In genomic region chr2:28535263-28535540, GRCm38 (mm10) we compare ENCODE assay signal across 8 mouse cellular contexts. TPM values are rescaled to one million over a fixed set of nuclear protein-coding genes. Genes with fewer than 3 reads are reported as not detected.
DNase-seq lines count a peak whose midpoint lies in the region; ATAC-seq and TF ChIP-seq lines count a peak whose summit lies in the region.

No protein-coding gene starts in this region.

- H3K36me3 ChIP-seq in forebrain, postnatal 0 days (ENCODE audit: insufficient read depth) = 0 out of 2 replicates have a peak, but pooled peaks cover under 1% of the 10 kb centered on the region
- no peaks in the 10 kb centered on the region for H3K36me3 ChIP-seq in liver, embryonic 15.5 days (replicated peaks)

- no peaks in the 10 kb centered on the region for H3K9me3 ChIP-seq in forebrain, postnatal 0 days (ENCODE audit: low read length)
- no peaks in the 10 kb centered on the region for H3K9me3 ChIP-seq in liver, embryonic 15.5 days (replicated peaks)

- 0 out of 2 replicates have a peak overlapping the region, but pooled peaks have one; percentile 3 for H3K27ac ChIP-seq in bone marrow macrophage, adult 2 months (ENCODE audit: insufficient read depth, low read depth, low read length)
- peak overlapping the region; percentile 77 for H3K27ac ChIP-seq in forebrain, postnatal 0 days (ENCODE audit: low read depth, low read length)
- H3K27ac ChIP-seq in liver, embryonic 15.5 days (replicated peaks) = 0 out of 2 replicates have a peak overlapping the region, but pooled peaks have one; percentile 14

- no peak for TF ChIP-seq CTCF in bone marrow macrophage, adult 2 months (IDR thresholded peaks at IDR 0.05; ENCODE audit: low read depth, low read length)
- no peak for TF ChIP-seq CTCF in forebrain, postnatal 0 days (IDR thresholded peaks at IDR 0.05; ENCODE audit: low read depth)

- no peak for TF ChIP-seq POLR2A in bone marrow macrophage, adult 2 months (IDR thresholded peaks at IDR 0.05; ENCODE audit: borderline replicate concordance, low read depth, low read length)

- H3K27me3 ChIP-seq in forebrain, postnatal 0 days (ENCODE audit: insufficient read depth, low read length) = no peaks in the 10 kb centered on the region
- H3K27me3 ChIP-seq in liver, embryonic 15.5 days = peaks cover 18% of the 10 kb centered on the region

- H3K9ac ChIP-seq in forebrain, postnatal 0 days = peak overlapping the region; percentile 68; the same call in 1 of the 2 replicates
- no peak overlapping the region for H3K9ac ChIP-seq in liver, embryonic 15.5 days

- WGBS in forebrain, postnatal 0 days = 24% methylated on average over 4 of the region's 4 CpGs
- WGBS in liver, embryonic 15.5 days (ENCODE audit: insufficient replicate concordance) = 67% methylated on average over 4 of the region's 4 CpGs

- peaks cover 61% of the 10 kb centered on the region for H3K4me1 ChIP-seq in bone marrow macrophage, adult 2 months (ENCODE audit: control insufficient read depth, insufficient read depth, low read length)
- peaks cover 66% of the 10 kb centered on the region for H3K4me1 ChIP-seq in forebrain, postnatal 0 days (ENCODE audit: insufficient read depth)
- peaks cover 21% of the 10 kb centered on the region for H3K4me1 ChIP-seq in liver, embryonic 15.5 days (replicated peaks)

- H3K4me2 ChIP-seq in forebrain, postnatal 0 days (ENCODE audit: low read depth) = peak overlapping the region; percentile 87
- no peak overlapping the region for H3K4me2 ChIP-seq in liver, embryonic 15.5 days

- ATAC-seq in forebrain, postnatal 0 days = no peak
- ATAC-seq in liver, embryonic 15.5 days (ENCODE audit: insufficient read depth) = no peak
- no peak for ATAC-seq in erythroblast, adult 5-6 weeks (replicated peaks; ENCODE audit: low FRiP score, poor library complexity, severe bottlenecking)

- peak; percentile 81 to 86 for DNase-seq in cerebellum, adult 18-20 months
- no peak for DNase-seq in cerebellum, adult 8-10 months
- DNase-seq in forebrain, postnatal 0 days = no peak
- DNase-seq in frontal cortex, postnatal 36 days (ENCODE audit: low spot score in 2 of 2) = no peak
- no peak for DNase-seq in c-Kit-positive CD71-positive TER-119-positive erythroid progenitor cells, embryonic 14.5 days (ENCODE audit: low spot score)

- H3K4me3 ChIP-seq in bone marrow macrophage, adult 2 months (ENCODE audit: insufficient read depth, low read length) = peak overlapping the region; percentile 61
- H3K4me3 ChIP-seq in forebrain, postnatal 0 days (ENCODE audit: low read depth, low read length) = no peak overlapping the region
- no peak overlapping the region for H3K4me3 ChIP-seq in liver, embryonic 15.5 days (replicated peaks)

RNA-seq across cellular contexts. Expression of gene Ralgds, which starts 22.3 kb away (rescaled TPM):
- polyA plus RNA-seq in bone marrow macrophage, adult 2 months (2012; ENCODE audit: insufficient read depth, insufficient read length, missing spikeins) = 30.6 and 37.0 TPM in 2 replicates
- 176 and 197 TPM in 2 replicates for total RNA-seq in forebrain, postnatal 0 days (2014; rRNA removed)
- 65.3 and 76.8 TPM in 2 replicates for polyA plus RNA-seq in forebrain, postnatal 0 days (2015; fragmentation: Nextera tagmentation; extraction: Ambion mirVana)
- polyA plus RNA-seq in liver, embryonic 15.5 days (2015; fragmentation: Nextera tagmentation; extraction: Ambion mirVana) = 1.8 and 2.2 TPM in 2 replicates
- 1.5 TPM in 1 of 2 replicates, not detected in the other for total RNA-seq in erythroblast, adult 5-6 weeks (2015; ENCODE audit: low replicate concordance)
- total RNA-seq in erythroblast, adult 5-6 weeks (2017; ENCODE audit: low replicate concordance) = 0.28 and 4.2 TPM in 2 replicates

RNA-seq across cellular contexts. Expression of gene Cel, which starts 28.0 kb away (rescaled TPM):
- polyA plus RNA-seq in bone marrow macrophage, adult 2 months (2012; ENCODE audit: insufficient read depth, insufficient read length, missing spikeins) = not detected in 2 replicates
- not detected in 2 replicates for total RNA-seq in forebrain, postnatal 0 days (2014; rRNA removed)
- not detected in 2 replicates for polyA plus RNA-seq in forebrain, postnatal 0 days (2015; fragmentation: Nextera tagmentation; extraction: Ambion mirVana)
- 0.45 and 5.1 TPM in 2 replicates for polyA plus RNA-seq in liver, embryonic 15.5 days (2015; fragmentation: Nextera tagmentation; extraction: Ambion mirVana)
- not detected in 2 replicates for total RNA-seq in erythroblast, adult 5-6 weeks (2015; ENCODE audit: low replicate concordance)
- not detected in 2 replicates for total RNA-seq in erythroblast, adult 5-6 weeks (2017; ENCODE audit: low replicate concordance)

RNA-seq across cellular contexts. Expression of gene Gm10134, which starts 29.3 kb away (rescaled TPM):
- 5.1 and 8.2 TPM in 2 replicates for polyA plus RNA-seq in bone marrow macrophage, adult 2 months (2012; ENCODE audit: insufficient read depth, insufficient read length, missing spikeins)
- total RNA-seq in forebrain, postnatal 0 days (2014; rRNA removed) = not detected in 2 replicates
- polyA plus RNA-seq in forebrain, postnatal 0 days (2015; fragmentation: Nextera tagmentation; extraction: Ambion mirVana) = 1.8 and 2.3 TPM in 2 replicates
- polyA plus RNA-seq in liver, embryonic 15.5 days (2015; fragmentation: Nextera tagmentation; extraction: Ambion mirVana) = 0.37 and 0.82 TPM in 2 replicates
- 5.9 TPM in 1 of 2 replicates, not detected in the other for total RNA-seq in erythroblast, adult 5-6 weeks (2015; ENCODE audit: low replicate concordance)
- total RNA-seq in erythroblast, adult 5-6 weeks (2017; ENCODE audit: low replicate concordance) = not detected in 2 replicates

RNA-seq across cellular contexts. Expression of gene Gbgt1, which starts 38.5 kb away (rescaled TPM):
- polyA plus RNA-seq in bone marrow macrophage, adult 2 months (2012; ENCODE audit: insufficient read depth, insufficient read length, missing spikeins) = 16.0 and 18.4 TPM in 2 replicates
- 1.5 and 4.9 TPM in 2 replicates for total RNA-seq in forebrain, postnatal 0 days (2014; rRNA removed)
- polyA plus RNA-seq in forebrain, postnatal 0 days (2015; fragmentation: Nextera tagmentation; extraction: Ambion mirVana) = 0.47 and 0.54 TPM in 2 replicates
- 0.50 and 0.60 TPM in 2 replicates for polyA plus RNA-seq in liver, embryonic 15.5 days (2015; fragmentation: Nextera tagmentation; extraction: Ambion mirVana)
- total RNA-seq in erythroblast, adult 5-6 weeks (2015; ENCODE audit: low replicate concordance) = not detected in 2 replicates
- total RNA-seq in erythroblast, adult 5-6 weeks (2017; ENCODE audit: low replicate concordance) = not detected in 2 replicates

RNA-seq across cellular contexts. Expression of gene Gtf3c5, which starts 48.3 kb away (rescaled TPM):
- 11.3 and 12.9 TPM in 2 replicates for polyA plus RNA-seq in bone marrow macrophage, adult 2 months (2012; ENCODE audit: insufficient read depth, insufficient read length, missing spikeins)
- 26.9 and 33.3 TPM in 2 replicates for total RNA-seq in forebrain, postnatal 0 days (2014; rRNA removed)
- polyA plus RNA-seq in forebrain, postnatal 0 days (2015; fragmentation: Nextera tagmentation; extraction: Ambion mirVana) = 20.0 and 32.7 TPM in 2 replicates
- polyA plus RNA-seq in liver, embryonic 15.5 days (2015; fragmentation: Nextera tagmentation; extraction: Ambion mirVana) = 12.6 and 14.3 TPM in 2 replicates
- total RNA-seq in erythroblast, adult 5-6 weeks (2015; ENCODE audit: low replicate concordance) = 4.0 and 6.3 TPM in 2 replicates
- total RNA-seq in erythroblast, adult 5-6 weeks (2017; ENCODE audit: low replicate concordance) = 2.8 and 2.9 TPM in 2 replicates

Comparison
In these comparisons a context has a peak if more than half of its experiments do, and no peak if none do; other contexts are left out.
1. DNase-seq: peak in cerebellum, adult 18-20 months (2 of 2); none in cerebellum, adult 8-10 months (single experiment), forebrain, postnatal 0 days (single experiment), frontal cortex, postnatal 36 days (0 of 2) and c-Kit-positive CD71-positive TER-119-positive erythroid progenitor cells, embryonic 14.5 days (single experiment).
2. H3K27ac ChIP-seq: peak in every context shown above with its lines; median percentile 77 in forebrain, postnatal 0 days; 14 in liver, embryonic 15.5 days; 3 in bone marrow macrophage, adult 2 months.